Mouse (Mus musculus): ENCODE measurements at regions not wholly inside any gene's neighbourhood (a gene's known extent, or its start where the extent isn't known, plus 50 kb on each side); places are given as distances from the start of the nearest gene placed in this dataset.

DNA sequence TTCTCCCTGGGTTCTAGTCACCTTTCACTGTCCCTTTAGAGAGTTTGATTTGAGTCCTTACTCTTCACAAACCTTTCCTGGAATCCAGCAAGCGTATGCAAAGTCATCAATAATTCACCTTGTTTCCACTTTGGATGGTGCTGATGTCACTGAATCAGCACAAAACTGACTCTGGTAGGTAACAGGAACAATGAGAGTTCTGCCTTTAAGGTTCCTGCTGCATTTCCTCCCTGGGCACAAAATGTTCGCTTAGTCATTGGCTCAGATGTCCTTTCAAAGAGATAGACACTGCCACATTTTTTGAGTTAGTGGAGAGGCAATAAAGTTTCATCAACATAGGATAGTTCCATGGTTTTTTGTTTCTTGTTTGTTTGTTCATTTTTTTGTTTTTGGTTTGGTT, 664.4 kb upstream of the Tbl1xr1 start:
- Histone ChIP-seq H3K36me3 (no peaks in the 10 kb centered on the region), H3K27me3 (ENCODE audit: insufficient read depth, poor library complexity, severe bottlenecking) (no peaks in the 10 kb centered on the region), H3K4me1 (no peaks in the 10 kb centered on the region), H3K27ac (no peak overlapping the region), H3K9me3 (no peaks in the 10 kb centered on the region), H3K4me3 (no peak overlapping the region)
- WGBS, result 86% methylated on average over 2 of the region's 2 CpGs
- no peak for DNase-seq (ENCODE audit: low spot score)

DNA sequence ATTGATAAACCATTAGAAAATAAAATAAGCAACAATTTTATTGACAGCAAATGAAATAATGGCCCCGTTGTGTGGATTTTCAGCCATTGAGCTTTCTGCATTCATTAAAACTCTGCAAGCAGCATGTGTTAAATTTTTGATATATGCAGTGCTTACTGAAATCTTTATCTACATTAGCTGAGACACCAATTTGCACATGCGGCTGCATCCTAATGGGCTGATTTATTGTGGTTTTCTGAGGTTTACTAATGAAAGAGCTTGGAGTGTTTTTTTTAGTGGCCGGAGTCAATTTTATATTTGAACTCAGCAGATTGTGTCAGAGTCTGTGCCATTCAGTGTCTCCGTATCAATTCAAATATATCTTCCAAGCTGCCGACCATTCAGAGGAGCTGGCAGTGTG, 653.3 kb upstream of the Tbl1xr1 start:
- DNase-seq (ENCODE audit: low spot score), result no peak
- Histone ChIP-seq H3K4me1 (peaks cover 4% of the 10 kb centered on the region; the same call in 1 of the 2 replicates), H3K9me3 (no peaks in the 10 kb centered on the region), H3K36me3 (no peaks in the 10 kb centered on the region), H3K27ac (no peak overlapping the region), H3K4me3 (no peak overlapping the region), H3K27me3 (ENCODE audit: insufficient read depth, poor library complexity, severe bottlenecking) (no peaks in the 10 kb centered on the region)
- WGBS, result 89% methylated on average over 5 of the region's 5 CpGs

DNA sequence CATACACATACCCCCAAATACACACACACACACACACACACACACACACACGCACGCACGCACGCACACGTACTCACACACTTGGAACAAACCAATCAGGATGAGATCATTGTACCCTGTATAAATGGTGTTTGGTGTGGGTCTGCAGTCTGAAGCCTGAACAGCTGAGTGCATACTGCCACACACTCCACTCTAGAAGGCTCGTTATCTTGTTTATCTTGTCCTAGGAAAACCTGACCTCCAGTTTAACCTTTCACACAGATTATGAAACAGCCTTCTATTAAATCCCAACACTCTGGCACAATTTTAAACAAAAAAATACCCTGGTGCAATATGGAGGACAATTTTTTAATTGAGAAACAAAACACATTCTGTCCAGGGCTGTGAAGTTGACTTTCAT, 649.9 kb upstream of the Tbl1xr1 start:
- 0 out of 2 replicates have a peak, but pooled peaks cover 4% of the 10 kb centered on the region for H3K4me1 ChIP-seq
- H3K9me3 ChIP-seq, result no peaks in the 10 kb centered on the region
- 71% methylated on average over 6 of the region's 6 CpGs for WGBS
- no peak overlapping the region for H3K4me3 ChIP-seq
- no peaks in the 10 kb centered on the region for H3K36me3 ChIP-seq
- no peak for DNase-seq (ENCODE audit: low spot score)
- H3K27ac ChIP-seq, result no peak overlapping the region
- no peaks in the 10 kb centered on the region for H3K27me3 ChIP-seq (ENCODE audit: insufficient read depth, poor library complexity, severe bottlenecking)

DNA sequence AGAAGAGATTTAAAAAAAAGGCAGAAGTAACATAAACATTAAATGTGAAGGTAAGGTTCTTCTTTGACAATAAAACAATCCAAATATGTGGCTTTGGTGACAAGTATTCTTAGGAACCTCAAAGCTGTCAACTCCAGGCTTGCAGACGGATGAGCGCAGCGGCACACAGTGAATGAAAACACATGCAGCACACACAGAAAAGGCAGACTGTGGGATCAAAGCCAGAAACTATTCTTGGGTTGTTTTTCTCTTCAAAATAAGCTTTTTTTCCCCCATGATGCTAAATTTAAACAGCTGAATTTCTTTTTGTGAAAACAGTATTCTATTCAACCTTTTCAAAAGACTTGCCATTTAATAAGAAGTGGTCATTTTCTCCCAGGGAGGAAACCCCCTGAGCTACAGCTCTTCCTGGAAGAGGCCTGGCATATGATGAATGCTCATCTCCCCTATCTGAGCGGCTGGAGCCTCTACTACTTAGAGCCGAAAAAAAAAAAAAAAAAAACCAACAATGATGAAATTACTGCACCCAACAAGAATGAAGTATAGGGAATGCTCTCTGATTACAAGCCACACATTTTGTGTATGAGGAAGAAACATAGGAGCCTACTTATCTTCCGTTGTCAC, 648.9 kb upstream of the Tbl1xr1 start:
- H3K4me1 ChIP-seq, result 0 out of 2 replicates have a peak, but pooled peaks cover 4% of the 10 kb centered on the region
- DNase-seq (ENCODE audit: low spot score), result no peak
- no peaks in the 10 kb centered on the region for H3K27me3 ChIP-seq (ENCODE audit: insufficient read depth, poor library complexity, severe bottlenecking)
- 65% methylated on average over 6 of the region's 6 CpGs for WGBS
- no peaks in the 10 kb centered on the region for H3K36me3 ChIP-seq
- H3K27ac ChIP-seq, result no peak overlapping the region
- H3K9me3 ChIP-seq, result no peaks in the 10 kb centered on the region
- H3K4me3 ChIP-seq, result no peak overlapping the region

DNA sequence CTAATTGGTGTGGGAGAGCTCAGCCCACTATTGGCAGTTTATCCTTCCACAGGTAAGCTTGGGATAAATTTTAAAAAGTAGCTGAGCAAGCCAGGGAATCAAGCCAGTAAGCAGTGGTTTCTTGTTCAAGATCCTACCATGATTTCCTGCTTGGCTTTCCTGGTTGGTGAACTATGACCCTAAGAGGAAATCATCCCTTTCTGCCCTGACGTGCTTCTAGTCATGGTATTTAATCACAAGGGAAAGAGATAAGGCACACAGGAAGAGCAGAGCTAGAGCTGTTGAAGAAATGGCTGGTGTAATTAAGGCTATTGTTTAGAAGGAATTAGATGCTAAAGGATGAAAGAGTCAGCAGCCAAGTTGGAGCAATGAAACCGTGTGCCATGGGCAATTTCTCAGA, 648.3 kb upstream of the Tbl1xr1 start:
- Histone ChIP-seq H3K4me1 (0 out of 2 replicates have a peak, but pooled peaks cover 4% of the 10 kb centered on the region), H3K36me3 (no peaks in the 10 kb centered on the region), H3K27ac (no peak overlapping the region), H3K4me3 (no peak overlapping the region), H3K9me3 (no peaks in the 10 kb centered on the region), H3K27me3 (ENCODE audit: insufficient read depth, poor library complexity, severe bottlenecking) (no peaks in the 10 kb centered on the region)
- 41% methylated on average over 2 of the region's 2 CpGs for WGBS
- no peak for DNase-seq (ENCODE audit: low spot score)

DNA sequence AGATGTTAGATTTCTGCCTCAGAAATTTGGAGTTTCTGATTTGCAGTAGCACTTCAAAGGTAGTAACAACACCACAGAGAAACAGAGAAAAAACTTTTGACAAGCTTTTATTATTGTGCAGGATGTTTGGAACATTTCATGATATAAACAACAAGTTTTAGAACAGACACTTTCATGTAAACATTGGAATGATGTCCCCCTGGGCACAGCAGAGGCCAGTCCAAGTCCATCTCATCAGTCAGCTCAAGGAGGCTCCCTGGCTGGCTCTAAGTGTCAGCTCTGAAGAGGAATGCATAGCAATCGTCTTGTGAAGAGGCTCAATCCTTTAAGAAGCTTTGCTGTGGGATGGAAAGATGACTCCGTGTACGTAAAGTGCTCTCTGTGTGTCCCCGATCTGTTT, 612.2 kb upstream of the Tbl1xr1 start:
- Histone ChIP-seq H3K36me3 (no peaks in the 10 kb centered on the region), H3K27me3 (ENCODE audit: insufficient read depth, poor library complexity, severe bottlenecking) (no peaks in the 10 kb centered on the region), H3K4me3 (no peak overlapping the region), H3K9me3 (no peaks in the 10 kb centered on the region), H3K27ac (no peak overlapping the region), H3K4me1 (no peaks in the 10 kb centered on the region)
- DNase-seq (ENCODE audit: low spot score), result no peak
- 71% methylated on average over 4 of the region's 4 CpGs for WGBS

DNA sequence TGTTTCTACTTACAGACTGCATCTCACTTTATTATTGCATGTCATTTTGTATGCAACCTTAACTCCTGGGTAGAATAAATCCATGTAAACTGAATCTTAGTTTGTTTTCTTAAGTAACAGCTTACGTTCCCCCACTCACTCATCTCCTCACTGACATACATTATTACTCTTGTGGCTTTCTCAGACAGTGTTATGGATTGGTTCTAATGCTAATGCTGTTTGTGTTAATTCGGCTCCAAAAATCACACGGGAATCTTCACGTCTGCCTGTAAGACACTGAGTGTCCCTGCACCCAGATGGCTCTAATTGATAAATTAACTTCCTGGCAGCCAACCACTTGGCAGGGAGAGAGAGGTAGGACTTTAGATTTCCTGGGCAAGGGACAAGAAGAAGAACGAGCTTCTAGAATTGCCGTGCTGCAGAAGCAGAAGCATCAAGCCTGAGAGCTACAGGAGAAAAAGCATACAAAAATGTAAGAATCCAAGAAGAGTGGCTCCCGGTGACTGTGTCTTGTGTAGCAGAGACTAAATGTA, 610.3 kb upstream of the Tbl1xr1 start:
- no peaks in the 10 kb centered on the region for H3K4me1 ChIP-seq
- H3K36me3 ChIP-seq, result no peaks in the 10 kb centered on the region
- no peak overlapping the region for H3K4me3 ChIP-seq
- no peak overlapping the region for H3K27ac ChIP-seq
- 61% methylated on average over 7 of the region's 7 CpGs for WGBS
- no peaks in the 10 kb centered on the region for H3K27me3 ChIP-seq (ENCODE audit: insufficient read depth, poor library complexity, severe bottlenecking)
- H3K9me3 ChIP-seq, result no peaks in the 10 kb centered on the region
- DNase-seq (ENCODE audit: low spot score), result no peak

DNA sequence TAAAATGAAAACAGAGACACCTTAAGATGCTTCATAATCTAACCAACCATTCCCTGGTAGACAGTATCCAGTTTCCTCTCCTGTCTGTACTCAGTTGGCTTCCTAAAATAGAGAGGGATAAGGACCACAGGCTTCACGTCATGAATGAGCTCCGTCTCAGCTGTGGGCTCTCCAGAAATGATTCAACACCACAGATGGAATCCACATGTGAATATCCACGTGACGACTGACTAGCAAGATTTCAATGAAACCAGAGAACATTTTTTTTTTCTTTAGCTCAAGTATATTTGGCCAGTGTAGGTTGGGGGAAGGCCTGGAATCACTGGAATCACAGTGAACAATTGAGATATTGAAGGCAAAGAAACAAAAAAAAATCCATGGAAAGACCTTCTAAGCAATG, 599.1 kb upstream of the Tbl1xr1 start:
- no peak overlapping the region for H3K4me3 ChIP-seq
- no peaks in the 10 kb centered on the region for H3K27me3 ChIP-seq (ENCODE audit: insufficient read depth, poor library complexity, severe bottlenecking)
- H3K9me3 ChIP-seq, result no peaks in the 10 kb centered on the region
- no peaks in the 10 kb centered on the region for H3K36me3 ChIP-seq
- 48% methylated on average over 4 of the region's 4 CpGs for WGBS
- DNase-seq (ENCODE audit: low spot score), result no peak
- peaks cover 15% of the 10 kb centered on the region for H3K4me1 ChIP-seq
- no peak overlapping the region for H3K27ac ChIP-seq

DNA sequence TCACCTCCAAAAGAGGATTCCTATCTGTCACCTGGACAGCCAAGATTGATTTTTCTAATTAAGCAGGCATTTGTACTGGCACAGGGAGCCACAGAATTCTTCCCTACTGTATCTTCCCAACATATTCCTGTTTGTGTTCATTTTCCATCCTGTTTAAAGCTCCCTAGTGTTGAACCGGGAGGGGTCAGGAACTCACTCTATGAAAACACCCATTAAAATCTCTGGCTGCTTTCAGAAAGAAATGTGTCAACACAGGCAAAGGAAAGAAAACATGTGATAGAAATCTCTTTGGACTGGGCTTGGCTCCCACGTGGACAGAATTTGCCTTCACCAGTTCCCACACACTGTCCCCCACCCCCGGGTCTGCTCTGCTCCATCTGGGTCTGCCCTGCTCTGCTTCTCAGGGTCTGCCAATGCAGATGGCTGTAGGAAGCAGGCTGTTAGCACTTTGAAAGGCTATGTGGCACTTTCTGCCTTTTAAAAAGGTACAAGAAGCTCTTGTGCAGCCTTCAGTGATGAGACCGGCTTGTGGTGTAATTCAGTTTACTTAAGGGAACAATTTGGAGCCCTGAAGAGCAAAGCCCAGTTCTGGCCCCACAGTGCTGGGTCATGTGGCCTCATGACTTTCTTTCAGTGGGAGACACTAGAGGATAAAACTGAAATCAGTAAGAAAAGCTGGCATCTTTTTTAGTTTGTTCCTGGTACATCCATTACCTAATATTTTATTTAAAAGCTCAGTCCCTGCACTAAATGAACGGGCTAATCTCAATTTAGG, 597.2 kb upstream of the Tbl1xr1 start:
- no peak overlapping the region for H3K4me3 ChIP-seq
- 26% methylated on average over 5 of the region's 5 CpGs for WGBS
- H3K4me1 ChIP-seq, result peaks cover 15% of the 10 kb centered on the region
- peak overlapping the region; percentile 69; the same call in 1 of the 2 replicates for H3K27ac ChIP-seq
- H3K9me3 ChIP-seq, result no peaks in the 10 kb centered on the region
- no peaks in the 10 kb centered on the region for H3K36me3 ChIP-seq
- peak; percentile 79 for DNase-seq (ENCODE audit: low spot score)
- H3K27me3 ChIP-seq (ENCODE audit: insufficient read depth, poor library complexity, severe bottlenecking), result no peaks in the 10 kb centered on the region

DNA sequence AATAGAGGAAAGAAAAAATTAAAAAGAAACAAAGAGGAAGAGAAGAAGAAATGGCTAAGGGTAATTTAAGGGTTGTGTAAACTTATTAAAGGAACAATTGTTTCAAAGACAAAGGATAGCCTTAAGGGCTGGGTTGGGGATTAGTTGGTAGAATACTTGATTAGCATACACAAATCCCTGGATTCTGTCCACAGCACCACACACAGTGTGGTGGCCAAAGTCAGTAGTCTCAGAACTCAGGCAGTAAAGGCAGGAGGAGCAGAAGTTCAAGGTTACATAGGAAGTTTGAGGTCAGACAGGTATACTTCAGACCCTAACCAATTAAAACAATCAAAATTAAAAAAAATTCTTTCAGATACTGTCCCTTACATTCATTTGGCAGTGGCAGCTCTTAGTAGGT, 596.6 kb upstream of the Tbl1xr1 start:
- 0 out of 2 replicates have a peak overlapping the region, but pooled peaks have one; percentile 69 for H3K27ac ChIP-seq
- H3K27me3 ChIP-seq (ENCODE audit: insufficient read depth, poor library complexity, severe bottlenecking), result no peaks in the 10 kb centered on the region
- no peaks in the 10 kb centered on the region for H3K36me3 ChIP-seq
- H3K9me3 ChIP-seq, result no peaks in the 10 kb centered on the region
- DNase-seq (ENCODE audit: low spot score), result no peak
- no peak overlapping the region for H3K4me3 ChIP-seq
- H3K4me1 ChIP-seq, result peaks cover 15% of the 10 kb centered on the region

DNA sequence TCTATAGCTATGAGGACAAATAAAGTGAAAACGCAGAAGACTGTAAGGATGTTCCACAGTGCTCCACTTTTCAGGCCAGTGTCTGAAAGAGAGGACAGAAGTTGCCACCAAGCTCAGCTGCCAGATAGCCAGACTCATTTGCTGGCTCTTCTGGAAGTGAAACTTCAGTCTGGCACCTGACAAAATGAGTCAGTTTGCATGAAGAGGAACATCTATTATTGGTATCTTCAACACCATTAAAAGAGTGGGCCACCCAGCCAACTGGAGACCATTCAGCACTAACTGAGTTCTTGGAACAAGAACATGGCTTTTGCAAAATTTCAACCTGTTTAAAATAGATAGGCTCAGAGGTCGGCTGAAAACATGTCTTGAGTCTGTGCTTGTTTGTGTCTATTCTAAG, 592.4 kb upstream of the Tbl1xr1 start:
- H3K27ac ChIP-seq, result no peak overlapping the region
- no peaks in the 10 kb centered on the region for H3K27me3 ChIP-seq (ENCODE audit: insufficient read depth, poor library complexity, severe bottlenecking)
- H3K4me3 ChIP-seq, result no peak overlapping the region
- H3K4me1 ChIP-seq, result peaks cover 7% of the 10 kb centered on the region
- DNase-seq (ENCODE audit: low spot score), result no peak
- WGBS, result 78% methylated on average over 2 of the region's 2 CpGs
- no peaks in the 10 kb centered on the region for H3K9me3 ChIP-seq
- no peaks in the 10 kb centered on the region for H3K36me3 ChIP-seq

DNA sequence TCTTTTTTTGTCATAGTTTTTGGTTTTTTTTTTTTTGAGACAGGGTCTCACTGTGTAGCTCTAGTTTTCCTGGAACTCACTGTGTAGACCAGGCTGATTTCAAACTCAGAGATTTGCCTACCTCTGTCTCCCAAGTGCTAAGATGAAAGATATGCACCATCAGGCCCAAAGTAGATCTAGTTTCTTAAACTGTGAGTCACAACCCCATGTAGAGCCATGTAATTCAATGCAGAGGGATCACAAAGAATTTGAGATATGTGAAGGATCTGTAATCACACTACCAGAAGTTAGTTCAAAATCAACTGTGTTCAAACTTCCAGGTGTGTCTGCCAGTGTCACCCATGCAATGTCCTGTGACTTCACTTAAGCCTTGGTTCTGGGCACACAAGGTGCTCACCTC, 591.0 kb upstream of the Tbl1xr1 start:
- no peaks in the 10 kb centered on the region for H3K36me3 ChIP-seq

DNA sequence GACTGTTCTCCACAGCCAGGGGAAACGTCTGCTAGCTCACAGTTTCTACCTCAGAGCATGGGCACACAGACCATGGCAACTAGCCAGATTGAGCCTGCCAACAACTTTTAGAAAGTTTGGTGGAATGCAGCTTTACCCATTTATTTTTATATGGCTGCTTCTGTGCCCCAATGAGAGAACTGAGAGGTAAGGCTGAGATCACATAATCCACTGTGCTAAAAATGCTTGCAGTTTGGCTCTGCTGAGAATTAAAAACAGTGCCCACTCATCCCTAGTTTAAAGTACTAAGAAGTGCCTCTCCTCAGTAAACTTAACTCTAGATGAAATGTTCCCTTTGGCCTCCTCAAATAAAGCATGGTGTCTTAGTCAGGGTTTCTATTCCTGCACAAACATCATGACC, 586.9 kb upstream of the Tbl1xr1 start:
- Histone ChIP-seq H3K4me1 (no peaks in the 10 kb centered on the region), H3K27ac (no peak overlapping the region), H3K4me3 (no peak overlapping the region), H3K36me3 (no peaks in the 10 kb centered on the region), H3K27me3 (ENCODE audit: insufficient read depth, poor library complexity, severe bottlenecking) (no peaks in the 10 kb centered on the region), H3K9me3 (no peaks in the 10 kb centered on the region)
- WGBS, result 92% methylated on average over 1 of the region's 1 CpGs
- DNase-seq (ENCODE audit: low spot score), result no peak

More for the DNA sequence above, 591.0 kb upstream of the Tbl1xr1 start:
- no peaks in the 10 kb centered on the region for H3K27me3 ChIP-seq (ENCODE audit: insufficient read depth, poor library complexity, severe bottlenecking)
- H3K9me3 ChIP-seq, result no peaks in the 10 kb centered on the region
- DNase-seq (ENCODE audit: low spot score), result no peak
- no peak overlapping the region for H3K4me3 ChIP-seq
- H3K27ac ChIP-seq, result no peak overlapping the region
- no peaks in the 10 kb centered on the region for H3K4me1 ChIP-seq

Data from heart, embryonic 10.5 days (tissue).